Mouse (Mus musculus): ENCODE measurements around the gene Cited4. TPM values are rescaled to one million over a fixed set of nuclear protein-coding genes. Genes with fewer than 3 reads are reported as not detected.

The Cited4 gene
- polyA plus RNA-seq (2017; shearing (Covaris generic)), result under 1 TPM in 1 of 3 experiments, not detected in 2; 0.46 TPM

- peak; percentile 92 for ATAC-seq
Measured at GRCm38 (mm10) chr4:120666358-120667024, at the start of gene Cited4. Cited4 (plus strand) TSS chr4:120666572.

DNA sequence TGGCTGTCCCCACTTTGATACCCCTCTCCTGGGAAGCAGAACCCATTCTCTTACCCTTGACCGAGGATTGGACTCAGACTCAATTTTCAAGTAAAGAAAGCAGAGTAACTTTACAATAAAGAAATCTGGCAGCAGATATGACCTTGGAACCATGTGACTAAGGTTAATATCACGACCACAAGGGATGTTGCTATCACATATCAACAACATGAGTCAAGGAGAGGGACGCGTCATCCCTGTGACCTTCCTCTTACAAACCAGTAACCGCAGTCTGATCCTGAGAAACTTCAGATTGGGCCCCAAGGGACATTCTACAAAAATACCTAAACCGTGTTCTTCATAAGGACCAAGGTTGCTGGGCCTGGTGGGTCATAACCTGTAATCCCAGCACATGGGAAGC, 38.6 kb upstream of the Cited4 start:
- no peak for ATAC-seq

- no peak for ATAC-seq
Measured at GRCm38 (mm10) chr4:120630218-120630931, 36.0 kb upstream of the Cited4 start.

- no peak for ATAC-seq
Measured at GRCm38 (mm10) chr4:120631828-120632227, 34.5 kb upstream of the Cited4 start.

DNA sequence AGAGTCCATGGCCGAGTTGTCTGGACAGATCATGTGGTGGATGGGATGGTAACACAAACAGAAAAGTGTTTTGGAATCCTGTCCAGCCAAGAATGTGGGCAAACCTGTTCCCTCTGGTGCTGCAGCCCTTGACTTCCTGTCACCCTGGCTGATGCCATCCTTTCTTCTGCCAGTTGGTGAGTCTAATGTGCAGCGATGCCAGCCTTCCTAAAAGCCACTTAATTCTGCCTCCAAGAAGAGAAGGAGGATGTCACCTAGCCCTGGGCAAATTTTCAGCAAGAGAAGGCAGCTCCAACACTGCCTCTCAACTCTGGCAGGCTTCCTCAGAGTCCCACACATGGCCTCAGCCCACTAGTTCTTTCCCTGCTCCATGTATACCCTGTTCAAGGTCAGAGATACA, 31.0 kb upstream of the Cited4 start:
- ATAC-seq, result no peak

DNA sequence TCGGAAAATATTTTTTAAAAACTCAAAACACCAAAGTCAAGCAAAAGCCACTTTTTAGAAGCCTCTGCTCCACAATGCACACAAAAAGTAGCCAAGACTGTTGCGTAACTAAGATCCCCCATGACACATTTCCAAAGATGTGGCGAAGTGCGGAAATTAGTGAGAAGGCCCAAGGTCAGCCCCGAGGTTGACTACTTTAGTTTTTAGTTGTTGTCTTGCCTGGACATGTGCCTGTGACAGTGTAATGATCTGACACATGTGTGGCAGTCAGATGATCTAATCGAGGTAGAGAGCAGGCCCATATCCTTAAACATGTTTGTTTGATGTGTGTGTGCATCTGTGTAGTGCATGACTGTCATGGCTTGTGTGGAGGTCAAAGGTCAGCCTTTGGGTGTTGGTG, 24.4 kb upstream of the Cited4 start:
- no peak for ATAC-seq

DNA sequence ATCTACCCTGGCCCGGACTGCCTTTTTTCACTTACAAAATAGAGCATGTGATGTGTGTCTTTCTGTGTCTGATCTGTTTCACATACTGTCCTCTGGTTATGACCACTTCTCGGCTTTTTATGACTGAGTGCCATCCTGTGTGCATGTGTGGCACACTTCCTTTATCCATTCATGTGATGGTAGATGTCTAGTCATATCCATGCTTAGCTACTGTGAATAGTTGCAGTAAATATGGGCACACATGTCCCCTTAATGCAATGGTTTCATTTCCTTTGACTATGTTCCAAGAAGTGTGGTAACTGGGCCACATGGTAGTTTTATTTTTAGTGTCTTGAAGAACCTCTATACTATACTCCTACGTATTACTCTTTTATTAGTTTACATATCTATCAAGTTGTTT, 22.5 kb upstream of the Cited4 start:
- no peak for ATAC-seq

DNA sequence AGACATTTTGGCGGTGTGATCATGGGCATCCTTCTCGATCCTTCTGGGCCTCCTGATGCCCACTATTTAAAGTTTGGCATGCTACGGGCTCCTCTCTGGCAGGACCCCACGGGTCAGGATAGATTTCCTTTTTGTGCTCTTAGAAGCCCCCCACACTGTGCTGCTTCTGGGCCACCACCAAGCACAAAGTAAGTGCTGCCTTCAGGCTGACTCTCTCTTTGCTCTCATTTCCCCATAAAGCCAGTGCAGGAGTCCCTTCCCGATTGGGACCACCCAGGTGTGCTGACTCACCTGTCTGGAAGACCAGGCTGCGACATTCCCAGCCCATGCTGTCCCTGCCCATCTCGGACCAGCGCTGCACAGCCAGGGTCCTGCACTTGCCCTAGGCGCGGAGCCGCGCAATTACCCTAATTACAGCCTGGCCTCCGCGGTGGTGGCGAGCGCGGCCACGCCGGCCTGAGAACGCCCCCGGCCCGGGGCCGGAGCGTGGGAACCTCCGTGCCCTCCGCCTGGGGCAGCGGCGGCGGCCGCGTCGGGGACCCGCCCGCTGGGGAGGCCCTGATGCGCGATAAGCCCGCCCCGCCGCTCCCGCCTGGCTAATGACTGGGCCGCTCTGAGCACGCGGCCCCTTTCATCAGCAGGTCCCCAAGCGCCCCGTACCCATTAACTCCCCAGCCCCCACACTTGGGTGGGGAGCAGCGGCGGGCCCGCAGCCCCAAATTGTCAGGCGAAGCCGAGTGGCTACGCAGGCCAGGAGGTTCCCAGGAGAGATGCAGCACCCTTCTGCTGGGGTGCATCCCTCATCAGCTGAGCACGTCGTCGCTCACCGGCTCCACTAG, 16.8 kb upstream of the Cited4 start:
- no peak for ATAC-seq

DNA sequence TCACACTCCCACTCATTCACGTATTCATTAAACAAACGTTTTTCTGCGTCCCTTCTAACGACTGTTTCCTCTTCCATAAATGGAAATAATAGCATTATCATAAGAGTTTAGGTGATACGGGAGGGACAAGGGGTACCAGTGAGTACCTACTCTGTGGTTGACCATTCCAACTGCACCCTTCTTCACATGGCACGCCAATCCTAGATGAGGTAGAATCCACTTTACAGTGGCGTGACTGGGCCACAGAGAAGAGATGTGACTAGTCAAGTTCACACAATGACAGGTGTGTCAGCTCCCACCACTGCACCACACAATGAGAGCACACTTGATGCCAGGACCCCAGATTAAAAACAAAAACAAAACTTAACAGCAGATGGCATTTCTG, 16.2 kb upstream of the Cited4 start:
- no peak for ATAC-seq

GRCm38 (mm10) chr4:120655898-120656297, 10.5 kb upstream of the Cited4 start:
- ATAC-seq, result no peak

GRCm38 (mm10) chr4:120660485-120660884, 5.9 kb upstream of the Cited4 start:
- ATAC-seq, result no peak

DNA sequence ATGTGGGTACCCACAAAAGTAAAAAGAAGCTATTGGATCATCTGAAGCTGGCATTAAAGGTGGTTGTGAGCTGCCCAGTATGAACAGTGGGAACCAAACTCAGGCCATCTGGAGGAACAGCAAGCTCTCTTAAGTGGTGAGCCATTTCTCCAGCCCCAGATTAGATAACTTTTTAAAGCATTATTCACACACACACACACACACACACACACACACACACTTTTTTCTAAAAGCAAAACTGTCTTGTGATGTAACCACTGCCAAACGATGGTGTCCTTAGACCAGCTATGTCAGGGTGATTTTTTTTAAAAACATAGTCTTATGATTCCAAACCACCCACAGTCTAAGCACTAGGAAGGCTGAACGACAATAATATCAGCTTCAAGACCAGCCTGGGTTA, 1.8 kb upstream of the Cited4 start:
- no peak for ATAC-seq

DNA sequence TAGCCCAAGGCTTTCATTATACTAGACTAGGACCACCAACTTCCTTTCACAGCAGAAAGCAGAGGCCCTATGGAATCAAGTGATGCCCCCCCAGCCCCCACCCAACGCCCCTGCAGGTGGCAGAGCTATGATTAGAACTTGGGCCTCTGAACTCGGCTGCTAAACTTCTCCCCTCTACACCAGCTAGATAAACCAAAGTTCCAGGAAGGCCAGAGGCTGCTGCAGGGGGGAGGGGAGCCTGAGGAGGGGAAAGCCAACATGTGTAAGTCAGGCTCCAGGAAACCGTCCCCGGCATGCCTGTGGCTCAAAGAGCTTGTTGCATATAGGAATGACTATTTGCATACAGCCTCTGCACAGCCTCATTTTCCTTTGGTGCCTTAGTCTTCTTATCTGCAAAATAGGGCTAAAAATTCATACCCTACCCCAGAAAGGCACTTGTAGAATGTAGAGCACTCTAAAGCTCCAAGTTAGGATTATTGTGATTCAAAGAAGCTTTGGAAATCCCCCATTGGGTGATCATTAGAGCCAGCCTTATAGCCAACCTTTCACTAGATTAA, 1.1 kb upstream of the Cited4 start:
- ATAC-seq, result no peak

DNA sequence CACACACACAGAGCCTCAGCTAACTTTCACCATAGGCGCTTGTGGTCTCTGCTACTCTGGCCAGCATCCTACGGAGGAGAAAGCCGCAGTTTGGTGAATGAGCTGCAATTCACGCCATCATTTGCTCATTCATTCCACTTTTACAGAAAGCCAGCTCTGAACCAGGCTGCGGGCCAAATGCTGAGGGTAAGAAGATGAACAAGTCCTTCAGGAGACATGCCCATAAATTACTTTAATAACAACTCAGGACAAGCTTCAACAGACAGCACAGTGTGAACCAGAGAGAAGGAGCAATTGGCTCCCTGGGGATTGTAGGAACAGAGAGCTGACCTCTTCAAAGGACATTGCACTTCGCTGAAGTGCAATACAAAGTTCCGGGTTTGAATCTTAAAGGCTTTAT, 590 bp upstream of the Cited4 start:
- ATAC-seq, result no peak

DNA sequence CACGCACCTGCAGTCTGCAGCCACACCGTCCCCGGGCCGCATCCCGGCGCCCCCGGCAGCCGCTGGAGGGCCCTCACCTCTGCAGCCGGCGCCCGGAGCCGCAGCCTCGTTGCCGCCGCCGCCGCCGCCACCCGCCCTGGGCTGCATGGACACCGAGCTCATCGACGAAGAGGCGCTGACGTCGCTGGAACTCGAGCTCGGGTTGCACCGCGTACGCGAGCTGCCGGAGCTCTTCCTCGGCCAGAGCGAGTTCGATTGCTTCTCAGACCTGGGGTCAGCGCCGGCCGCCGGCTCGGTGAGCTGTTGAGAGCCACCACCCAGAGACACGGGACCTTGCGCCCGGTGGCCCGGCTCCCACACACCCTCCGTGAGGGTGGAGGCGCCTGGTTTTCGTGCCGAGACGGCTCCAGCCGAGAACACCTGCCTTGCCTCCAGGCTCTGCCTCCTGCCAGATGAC, 701 bp downstream of the Cited4 start:
- peak; percentile 50 for ATAC-seq

GRCm38 (mm10) chr4:120667555-120667954, 1.2 kb downstream of the Cited4 start:
- no peak for ATAC-seq

GRCm38 (mm10) chr4:120668551-120668950, 2.2 kb downstream of the Cited4 start:
- no peak for ATAC-seq

- no peak for ATAC-seq
Measured at GRCm38 (mm10) chr4:120669585-120669984, 3.2 kb downstream of the Cited4 start.

DNA sequence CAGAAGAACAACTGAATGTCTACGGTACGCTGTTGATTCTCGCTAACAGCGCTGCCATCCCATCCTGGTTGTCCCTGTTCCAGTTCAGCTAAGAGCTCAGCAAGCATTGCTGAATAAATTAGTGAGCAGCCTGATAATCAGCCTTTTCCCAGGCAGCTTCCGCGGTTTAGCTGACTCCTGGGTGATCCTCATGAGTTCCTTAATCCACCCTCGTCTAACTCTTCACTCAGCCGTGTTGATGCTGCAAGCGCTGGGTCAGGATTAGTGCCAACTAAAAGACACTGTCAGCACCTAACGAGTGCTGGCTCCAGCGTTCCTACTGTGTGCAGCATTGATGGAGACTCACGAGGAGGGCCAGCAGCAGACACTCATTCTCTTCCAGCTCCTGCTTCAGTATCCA, 4.7 kb downstream of the Cited4 start:
- no peak for ATAC-seq

DNA sequence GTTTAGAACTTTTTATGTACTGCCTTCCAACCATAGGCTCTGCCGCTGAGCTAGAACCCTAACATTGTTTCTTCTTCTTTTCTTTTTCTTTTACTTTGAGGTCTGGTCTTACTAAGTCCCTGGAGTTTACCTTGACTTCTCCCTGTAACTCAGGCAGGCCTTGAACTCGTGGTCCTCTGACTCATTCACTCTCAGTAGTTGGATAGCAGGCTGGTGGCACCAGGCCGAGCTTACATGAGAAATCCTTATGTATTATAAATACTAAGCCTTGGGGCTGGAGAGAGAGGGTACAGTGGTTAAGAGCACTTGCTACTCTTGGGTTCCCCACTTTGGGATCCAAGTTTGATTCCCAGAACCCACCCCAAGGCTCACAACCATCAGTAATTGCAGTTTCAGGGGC, 7.2 kb downstream of the Cited4 start:
- no peak for ATAC-seq

DNA sequence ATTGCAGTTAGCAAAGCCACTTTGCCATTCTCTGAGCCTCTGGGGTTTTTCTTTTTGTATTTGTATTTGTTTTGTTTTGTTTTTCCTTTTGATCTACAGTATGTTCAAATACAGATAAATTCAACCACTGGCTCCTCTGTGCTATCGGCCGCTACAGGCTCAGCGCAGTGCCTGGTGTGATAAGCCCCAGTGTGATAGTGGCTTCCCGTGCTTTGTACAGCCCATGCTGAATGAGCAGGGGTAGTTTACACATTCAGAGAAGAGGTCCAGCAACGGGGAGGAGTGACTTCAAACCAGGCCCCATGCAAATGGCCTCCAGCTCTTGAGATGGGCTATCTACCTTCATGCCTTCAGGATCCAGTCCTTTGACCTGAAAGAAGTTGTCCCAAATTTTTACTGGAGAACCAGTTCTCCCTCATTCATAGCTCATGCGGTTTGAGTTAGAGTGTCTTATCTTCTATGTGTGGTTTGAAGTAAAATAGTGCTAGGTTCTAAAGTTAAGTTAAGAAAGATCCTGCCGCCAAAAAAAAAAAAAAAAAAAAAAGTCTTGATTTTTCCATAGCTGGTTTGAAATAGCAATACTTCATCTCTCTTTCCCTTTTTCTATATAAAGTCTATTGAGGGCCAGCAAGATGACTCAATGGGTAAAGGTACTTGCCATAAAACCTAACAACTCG, 8.5 kb downstream of the Cited4 start:
- no peak for ATAC-seq

GRCm38 (mm10) chr4:120675640-120676039, 9.3 kb downstream of the Cited4 start:
- no peak for ATAC-seq

- peak; percentile 48 for ATAC-seq
Measured at GRCm38 (mm10) chr4:120680953-120681352, 14.6 kb downstream of the Cited4 start.
